Mouse (Mus musculus): ENCODE data around the gene Robo1.

- no peak for TF ChIP-seq CTCF (IDR thresholded peaks at IDR 0.05; ENCODE audit: low read depth)
- no peak for TF ChIP-seq EP300 (optimal IDR thresholded peaks at IDR 0.05)
Measured at GRCm38 (mm10) chr16:72544950-72545349, 236.8 kb downstream of the Robo1 start.
